Mouse (Mus musculus): ENCODE data around the gene C1qtnf6. TPM values are rescaled to one million over a fixed set of nuclear protein-coding genes. Genes with fewer than 3 reads are reported as not detected.

The C1qtnf6 gene
- polyA plus RNA-seq, 1 experiment: 8.1 TPM

DNA sequence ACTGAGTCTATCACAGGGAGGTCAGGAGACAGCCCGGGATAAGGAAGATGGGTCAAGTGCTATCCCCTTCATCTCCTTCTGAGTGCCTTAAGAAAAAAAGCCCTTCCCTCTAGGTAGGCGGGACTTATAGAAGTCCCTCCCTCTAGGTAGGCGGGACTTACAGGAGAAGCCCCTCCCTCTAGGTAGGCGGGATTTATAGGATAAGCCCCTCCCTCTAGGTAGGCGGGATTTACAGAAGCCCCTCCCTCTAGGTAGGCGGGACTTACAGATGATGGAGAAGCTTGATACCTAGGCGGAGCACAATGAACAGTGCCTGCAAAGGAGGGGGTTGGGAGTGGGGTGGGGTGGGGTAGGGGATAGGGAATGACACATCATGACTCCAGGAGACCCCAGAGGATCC, 51.1 kb downstream of the C1qtnf6 start:
- TF ChIP-seq CTCF (IDR thresholded peaks at IDR 0.05; ENCODE audit: extremely low read depth, insufficient read length, insufficient replicate concordance, low read depth, low read length) (no peak), POLR2A (IDR thresholded peaks at IDR 0.05; ENCODE audit: low read depth, low read length) (no peak)
- H3K36me3 ChIP-seq (ENCODE audit: control insufficient read depth, insufficient read depth, low read length): no peaks in the 10 kb centered on the region
- H3K4me3 ChIP-seq (ENCODE audit: low read depth, low read length): no peak overlapping the region
- 0 out of 2 replicates have a peak, but pooled peaks cover 2% of the 10 kb centered on the region for H3K4me1 ChIP-seq (ENCODE audit: control insufficient read depth, insufficient read depth, insufficient read length, low read length)
- H3K27me3 ChIP-seq (ENCODE audit: control insufficient read depth, insufficient read depth, low read length): no peaks in the 10 kb centered on the region
- H3K27ac ChIP-seq (ENCODE audit: insufficient read depth, low read depth, low read length): no peak overlapping the region
- WGBS: 69% methylated on average over 7 of the region's 7 CpGs

GRCm38 (mm10) chr15:78479470-78479869, 51.7 kb downstream of the C1qtnf6 start:
- H3K27ac ChIP-seq (ENCODE audit: insufficient read depth, low read depth, low read length): no peak overlapping the region
- H3K27me3 ChIP-seq (ENCODE audit: control insufficient read depth, insufficient read depth, low read length): no peaks in the 10 kb centered on the region
- H3K4me1 ChIP-seq (ENCODE audit: control insufficient read depth, insufficient read depth, insufficient read length, low read length): 0 out of 2 replicates have a peak, but pooled peaks cover 2% of the 10 kb centered on the region
- TF ChIP-seq POLR2A (IDR thresholded peaks at IDR 0.05; ENCODE audit: low read depth, low read length) (no peak), CTCF (IDR thresholded peaks at IDR 0.05; ENCODE audit: extremely low read depth, insufficient read length, insufficient replicate concordance, low read depth, low read length) (no peak)
- 69% methylated on average over 5 of the region's 5 CpGs for WGBS
- no peak overlapping the region for H3K4me3 ChIP-seq (ENCODE audit: low read depth, low read length)
- H3K36me3 ChIP-seq (ENCODE audit: control insufficient read depth, insufficient read depth, low read length): no peaks in the 10 kb centered on the region

DNA sequence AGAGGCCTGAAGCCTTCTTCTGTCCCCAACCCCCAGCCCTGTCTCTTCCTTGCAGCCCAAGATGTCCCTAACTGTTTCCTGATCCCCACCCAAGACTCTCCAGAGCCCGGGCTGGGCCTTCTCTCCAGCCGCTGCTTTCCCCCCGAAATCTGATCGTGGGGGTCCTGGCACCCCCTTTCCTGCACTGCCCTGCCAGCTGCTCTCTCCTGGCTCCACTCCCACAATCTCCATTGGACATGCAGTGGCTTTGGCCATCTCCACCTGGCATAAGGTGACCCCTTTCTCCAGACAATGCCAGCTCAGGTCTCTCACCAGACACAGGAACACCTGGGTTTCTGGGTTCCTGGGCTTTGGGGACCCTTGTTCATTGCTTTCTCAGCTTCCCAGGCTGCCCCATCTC, 53.1 kb downstream of the C1qtnf6 start:
- 87% methylated on average over 4 of the region's 4 CpGs for WGBS

GRCm38 (mm10) chr15:78476878-78477277, 54.3 kb downstream of the C1qtnf6 start:
- Histone ChIP-seq H3K4me3 (ENCODE audit: low read depth, low read length) (no peak overlapping the region), H3K27me3 (ENCODE audit: control insufficient read depth, insufficient read depth, low read length) (no peaks in the 10 kb centered on the region), H3K4me1 (ENCODE audit: control insufficient read depth, insufficient read depth, insufficient read length, low read length) (0 out of 2 replicates have a peak, but pooled peaks cover 2% of the 10 kb centered on the region), H3K27ac (ENCODE audit: insufficient read depth, low read depth, low read length) (no peak overlapping the region), H3K36me3 (ENCODE audit: control insufficient read depth, insufficient read depth, low read length) (no peaks in the 10 kb centered on the region)
- TF ChIP-seq POLR2A (IDR thresholded peaks at IDR 0.05; ENCODE audit: low read depth, low read length): no peak
- no peak for TF ChIP-seq CTCF (IDR thresholded peaks at IDR 0.05; ENCODE audit: extremely low read depth, insufficient read length, insufficient replicate concordance, low read depth, low read length)
- WGBS: 75% methylated on average over 1 of the region's 1 CpGs

More for the DNA sequence above, 53.1 kb downstream of the C1qtnf6 start:
- no peaks in the 10 kb centered on the region for H3K36me3 ChIP-seq (ENCODE audit: control insufficient read depth, insufficient read depth, low read length)
- TF ChIP-seq POLR2A (IDR thresholded peaks at IDR 0.05; ENCODE audit: low read depth, low read length) (no peak), CTCF (IDR thresholded peaks at IDR 0.05; ENCODE audit: extremely low read depth, insufficient read length, insufficient replicate concordance, low read depth, low read length) (no peak)
- H3K27ac ChIP-seq (ENCODE audit: insufficient read depth, low read depth, low read length): no peak overlapping the region
- H3K27me3 ChIP-seq (ENCODE audit: control insufficient read depth, insufficient read depth, low read length): no peaks in the 10 kb centered on the region
- no peak overlapping the region for H3K4me3 ChIP-seq (ENCODE audit: low read depth, low read length)
- H3K4me1 ChIP-seq (ENCODE audit: control insufficient read depth, insufficient read depth, insufficient read length, low read length): 0 out of 2 replicates have a peak, but pooled peaks cover 2% of the 10 kb centered on the region

- WGBS: 6% methylated on average over 3 of the region's 3 CpGs
- H3K27me3 ChIP-seq (ENCODE audit: control insufficient read depth, insufficient read depth, low read length): no peaks in the 10 kb centered on the region
- H3K36me3 ChIP-seq (ENCODE audit: control insufficient read depth, insufficient read depth, low read length): no peaks in the 10 kb centered on the region
- 0 out of 2 replicates have a peak, but pooled peaks cover 2% of the 10 kb centered on the region for H3K4me1 ChIP-seq (ENCODE audit: control insufficient read depth, insufficient read depth, insufficient read length, low read length)
- TF ChIP-seq CTCF (IDR thresholded peaks at IDR 0.05; ENCODE audit: extremely low read depth, insufficient read length, insufficient replicate concordance, low read depth, low read length) (no peak), POLR2A (IDR thresholded peaks at IDR 0.05; ENCODE audit: low read depth, low read length) (no peak)
- H3K27ac ChIP-seq (ENCODE audit: insufficient read depth, low read depth, low read length): no peak overlapping the region
- no peak overlapping the region for H3K4me3 ChIP-seq (ENCODE audit: low read depth, low read length)
Observed at GRCm38 (mm10) chr15:78475604-78476031, 55.6 kb downstream of the C1qtnf6 start.

DNA sequence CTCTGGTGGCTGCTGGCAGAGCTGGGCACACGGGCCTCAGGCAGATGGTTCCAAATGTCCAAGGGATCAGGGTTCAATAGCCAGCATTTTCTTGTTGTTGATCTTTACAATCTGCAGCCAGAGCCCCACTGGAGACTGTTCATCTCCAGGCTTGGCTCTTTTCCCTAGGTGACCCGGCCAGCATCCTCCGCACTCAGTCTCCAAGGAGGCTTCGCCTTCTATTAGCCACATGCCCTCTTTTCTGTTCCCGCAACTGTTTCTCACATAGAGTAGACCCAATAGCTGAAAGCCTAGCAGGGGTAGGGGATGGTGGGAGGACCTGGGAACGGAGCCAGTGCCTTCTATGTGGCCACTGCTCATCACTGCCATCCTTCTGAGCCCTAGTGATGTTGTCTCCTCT, 57.8 kb downstream of the C1qtnf6 start:
- 0 out of 2 replicates have a peak, but pooled peaks cover 2% of the 10 kb centered on the region for H3K4me1 ChIP-seq (ENCODE audit: control insufficient read depth, insufficient read depth, insufficient read length, low read length)
- WGBS: 73% methylated on average over 6 of the region's 6 CpGs
- H3K27ac ChIP-seq (ENCODE audit: insufficient read depth, low read depth, low read length): no peak overlapping the region
- no peaks in the 10 kb centered on the region for H3K36me3 ChIP-seq (ENCODE audit: control insufficient read depth, insufficient read depth, low read length)
- TF ChIP-seq CTCF (IDR thresholded peaks at IDR 0.05; ENCODE audit: extremely low read depth, insufficient read length, insufficient replicate concordance, low read depth, low read length): no peak
- TF ChIP-seq POLR2A (IDR thresholded peaks at IDR 0.05; ENCODE audit: low read depth, low read length): no peak
- no peaks in the 10 kb centered on the region for H3K27me3 ChIP-seq (ENCODE audit: control insufficient read depth, insufficient read depth, low read length)
- no peak overlapping the region for H3K4me3 ChIP-seq (ENCODE audit: low read depth, low read length)

Other genes with a start within 250 kb of the C1qtnf6 start
- 2.4 and 3.5 TPM in 2 replicates for gene Csf2rb2, start 225.7 kb downstream of the C1qtnf6 start, polyA plus RNA-seq (2012; rRNA removed)
- 8.9 and 9.1 TPM in 2 replicates for gene Csf2rb, start 205.7 kb downstream of the C1qtnf6 start, polyA plus RNA-seq (2012; rRNA removed)
- gene Tex33, start 135.5 kb downstream of the C1qtnf6 start, polyA plus RNA-seq (2012; rRNA removed): not detected in 2 replicates
- 17.7 and 30.3 TPM in 2 replicates for gene Tst, start 125.5 kb downstream of the C1qtnf6 start, polyA plus RNA-seq (2012; rRNA removed)
- gene Mpst, start 125.0 kb downstream of the C1qtnf6 start, polyA plus RNA-seq (2012; rRNA removed): 115 and 177 TPM in 2 replicates
- 46.8 and 52.9 TPM in 2 replicates for gene Kctd17, start 102.9 kb downstream of the C1qtnf6 start, polyA plus RNA-seq (2012; rRNA removed)
- 0.11 and 0.14 TPM in 2 replicates for gene Tmprss6, start 62.8 kb downstream of the C1qtnf6 start, polyA plus RNA-seq (2012; rRNA removed)
- gene Il2rb, start 36.1 kb downstream of the C1qtnf6 start, polyA plus RNA-seq (2012; rRNA removed): 7.2 and 11.8 TPM in 2 replicates
- gene Sstr3, start 13.3 kb upstream of the C1qtnf6 start, polyA plus RNA-seq (2012; rRNA removed): 0.44 and 1.4 TPM in 2 replicates
- 37.0 and 136 TPM in 2 replicates for gene Rac2, start 41.4 kb upstream of the C1qtnf6 start, polyA plus RNA-seq (2012; rRNA removed)
- gene Cyth4, start 65.6 kb upstream of the C1qtnf6 start, polyA plus RNA-seq (2012; rRNA removed): 11.2 and 12.7 TPM in 2 replicates
- gene Elfn2, start 187.4 kb upstream of the C1qtnf6 start, polyA plus RNA-seq (2012; rRNA removed): 0.14 and 0.35 TPM in 2 replicates
- 4.7 and 7.9 TPM in 2 replicates for gene Mfng, start 242.1 kb upstream of the C1qtnf6 start, polyA plus RNA-seq (2012; rRNA removed)

Data from small intestine, adult 2 months (tissue).